21 mouse cellular contexts compared by ENCODE assay signal in genomic region chr4:137695300-137695699, GRCm38 (mm10). TPM values are rescaled to one million over a fixed set of nuclear protein-coding genes. Genes with fewer than 3 reads are reported as not detected.
DNase-seq lines count a peak whose midpoint lies in the region; ATAC-seq and TF ChIP-seq lines count a peak whose summit lies in the region.
"Had no signal": no experiment of that assay in that cellular context is flagged by ENCODE, and none has a peak within 500 bp of the region (broad histone marks: within the 10 kb centered on the region; RNA-seq: fewer than 3 reads in every experiment).

No protein-coding gene starts in this region.

- ATAC-seq in hindbrain, embryonic 15.5 days (ENCODE audit: low FRiP score, low read depth) = no peak
- no peak for ATAC-seq in hindbrain, embryonic 11.5 days (ENCODE audit: low FRiP score)
- peak; percentile 59 for ATAC-seq in lung, postnatal 0 days
- ATAC-seq in stomach, postnatal 0 days (ENCODE audit: low FRiP score, low TSS enrichment) = no peak
- ATAC-seq in forebrain, embryonic 14.5 days = no peak

- H3K27ac ChIP-seq in hindbrain, embryonic 15.5 days (replicated peaks) = peak overlapping the region; percentile 14; the same call in 1 of the 2 replicates
- no peak overlapping the region for H3K27ac ChIP-seq in hindbrain, embryonic 11.5 days (ENCODE audit: low read depth, low read length)
- peak overlapping the region; percentile 66; the same call in 1 of the 2 replicates for H3K27ac ChIP-seq in lung, postnatal 0 days (ENCODE audit: low read length)
- H3K27ac ChIP-seq in stomach, postnatal 0 days (replicated peaks) = peak overlapping the region; percentile 46
- no peak overlapping the region for H3K27ac ChIP-seq in forebrain, embryonic 14.5 days (ENCODE audit: low read depth, low read length)
- H3K27ac ChIP-seq: heart, adult 2 months; kidney, postnatal 0 days; liver, embryonic 13.5 days; midbrain, embryonic 12.5 days; neural tube, embryonic 12.5 days had no signal

- H3K9ac ChIP-seq in hindbrain, embryonic 15.5 days = no peak overlapping the region
- H3K9ac ChIP-seq in hindbrain, embryonic 11.5 days (ENCODE audit: low read depth, low read length) = no peak overlapping the region
- H3K9ac ChIP-seq in lung, postnatal 0 days (replicated peaks; ENCODE audit: low read depth) = no peak overlapping the region
- H3K9ac ChIP-seq in stomach, postnatal 0 days (ENCODE audit: low read length) = no peak overlapping the region
- H3K9ac ChIP-seq in forebrain, embryonic 14.5 days (ENCODE audit: low read length) = no peak overlapping the region
- H3K9ac ChIP-seq: liver, embryonic 13.5 days; midbrain, embryonic 12.5 days; neural tube, embryonic 12.5 days had no signal

- no peak for TF ChIP-seq POLR2A in lung, adult 2 months (IDR thresholded peaks at IDR 0.05; ENCODE audit: borderline replicate concordance, extremely low read depth, low read depth, low read length)

- DNase-seq in hindbrain, embryonic 11.5 days (ENCODE audit: low spot score) = no peak
- DNase-seq in lung, adult 2 months = peak; percentile 32
- DNase-seq in lung, postnatal 10 days = no peak
- peak; percentile 58 for DNase-seq in lung, postnatal 0 days (ENCODE audit: low spot score)
- no peak for DNase-seq in stomach, postnatal 0 days (ENCODE audit: low spot score)
- no peak for DNase-seq in left cerebral cortex, adult 9 months (ENCODE audit: low spot score in 2 of 2)
- DNase-seq in forebrain, embryonic 14.5 days (ENCODE audit: low spot score) = no peak
- DNase-seq: cerebellum, adult 11-12 months; cerebellum, postnatal 25 days; embryo, embryonic 11 days; gastrocnemius, postnatal 10 days; heart, postnatal 36 days; kidney, adult 18-20 months; layer of hippocampus, postnatal 36 days; liver, embryonic 13.5 days; thymus, adult 2 months had no signal

- no peaks in the 10 kb centered on the region for H3K9me3 ChIP-seq in hindbrain, embryonic 15.5 days
- no peaks in the 10 kb centered on the region for H3K9me3 ChIP-seq in hindbrain, embryonic 11.5 days (ENCODE audit: control insufficient read depth, low read length)
- H3K9me3 ChIP-seq in lung, postnatal 0 days (ENCODE audit: low read length) = no peaks in the 10 kb centered on the region
- H3K9me3 ChIP-seq in stomach, postnatal 0 days (ENCODE audit: control insufficient read depth, low read length) = no peaks in the 10 kb centered on the region
- H3K9me3 ChIP-seq in forebrain, embryonic 14.5 days (replicated peaks; ENCODE audit: control insufficient read depth, low read length) = no peaks in the 10 kb centered on the region
- H3K9me3 ChIP-seq: liver, embryonic 13.5 days; midbrain, embryonic 12.5 days; neural tube, embryonic 12.5 days had no signal

- WGBS in hindbrain, embryonic 15.5 days = 81% methylated on average over 8 of the region's 8 CpGs
- WGBS in hindbrain, embryonic 11.5 days = 86% methylated on average over 8 of the region's 8 CpGs
- 64% methylated on average over 8 of the region's 8 CpGs for WGBS in lung, adult 2 months
- 42% methylated on average over 8 of the region's 8 CpGs for WGBS in lung, postnatal 0 days
- WGBS in stomach, postnatal 0 days = 55% methylated on average over 8 of the region's 8 CpGs
- 81% methylated on average over 8 of the region's 8 CpGs for WGBS in forebrain, embryonic 14.5 days

- H3K36me3 ChIP-seq in hindbrain, embryonic 15.5 days = 0 out of 2 replicates have a peak, but pooled peaks cover 4% of the 10 kb centered on the region
- H3K36me3 ChIP-seq in hindbrain, embryonic 11.5 days (ENCODE audit: control insufficient read depth, insufficient read depth, low read length) = no peaks in the 10 kb centered on the region
- H3K36me3 ChIP-seq in lung, postnatal 0 days (ENCODE audit: insufficient read depth, low read length) = no peaks in the 10 kb centered on the region
- H3K36me3 ChIP-seq in stomach, postnatal 0 days (ENCODE audit: control insufficient read depth, insufficient read depth, low read length) = no peaks in the 10 kb centered on the region
- no peaks in the 10 kb centered on the region for H3K36me3 ChIP-seq in forebrain, embryonic 14.5 days (ENCODE audit: control insufficient read depth, insufficient read depth, low read length)
- H3K36me3 ChIP-seq: liver, embryonic 13.5 days; midbrain, embryonic 12.5 days; neural tube, embryonic 12.5 days had no signal

- H3K4me3 ChIP-seq in hindbrain, embryonic 15.5 days = no peak overlapping the region
- H3K4me3 ChIP-seq in hindbrain, embryonic 11.5 days (ENCODE audit: low read depth, low read length) = no peak overlapping the region
- H3K4me3 ChIP-seq in lung, adult 2 months (replicated peaks; ENCODE audit: extremely low read depth, low read depth, low read length) = no peak overlapping the region
- no peak overlapping the region for H3K4me3 ChIP-seq in lung, postnatal 0 days (ENCODE audit: low read depth, low read length)
- no peak overlapping the region for H3K4me3 ChIP-seq in stomach, postnatal 0 days (ENCODE audit: low read depth, low read length)
- no peak overlapping the region for H3K4me3 ChIP-seq in forebrain, embryonic 14.5 days (ENCODE audit: low read depth, low read length)
- H3K4me3 ChIP-seq: heart, adult 2 months; liver, embryonic 13.5 days; midbrain, embryonic 12.5 days; neural tube, embryonic 12.5 days had no signal

- H3K4me2 ChIP-seq in hindbrain, embryonic 15.5 days = no peak overlapping the region
- no peak overlapping the region for H3K4me2 ChIP-seq in hindbrain, embryonic 11.5 days (replicated peaks; ENCODE audit: low read depth, low read length)
- no peak overlapping the region for H3K4me2 ChIP-seq in lung, postnatal 0 days (replicated peaks; ENCODE audit: low read depth, low read length)
- no peak overlapping the region for H3K4me2 ChIP-seq in stomach, postnatal 0 days (replicated peaks; ENCODE audit: low read depth)
- H3K4me2 ChIP-seq in forebrain, embryonic 14.5 days (ENCODE audit: low read length) = no peak overlapping the region
- H3K4me2 ChIP-seq: liver, embryonic 13.5 days; midbrain, embryonic 12.5 days; neural tube, embryonic 12.5 days had no signal

- no peak for TF ChIP-seq CTCF in lung, adult 2 months (IDR thresholded peaks at IDR 0.05; ENCODE audit: insufficient read depth, low read length)
- TF ChIP-seq CTCF in lung, postnatal 0 days (IDR thresholded peaks at IDR 0.05) = no peak
- no peak for TF ChIP-seq CTCF in stomach, postnatal 0 days (IDR thresholded peaks at IDR 0.05; ENCODE audit: low read depth)

- H3K27me3 ChIP-seq in hindbrain, embryonic 15.5 days = no peaks in the 10 kb centered on the region
- no peaks in the 10 kb centered on the region for H3K27me3 ChIP-seq in hindbrain, embryonic 11.5 days (ENCODE audit: control insufficient read depth, insufficient read depth, low read length)
- no peaks in the 10 kb centered on the region for H3K27me3 ChIP-seq in lung, postnatal 0 days (replicated peaks; ENCODE audit: insufficient read depth, low read length)
- no peaks in the 10 kb centered on the region for H3K27me3 ChIP-seq in stomach, postnatal 0 days (ENCODE audit: control insufficient read depth, insufficient read depth, low read length)
- H3K27me3 ChIP-seq in forebrain, embryonic 14.5 days (replicated peaks; ENCODE audit: control insufficient read depth, insufficient read depth, low read length) = no peaks in the 10 kb centered on the region
- H3K27me3 ChIP-seq: midbrain, embryonic 12.5 days; neural tube, embryonic 12.5 days had no signal

- peak; percentile 77; the same call in 1 of the 2 replicates for TF ChIP-seq EP300 in lung, postnatal 0 days (IDR thresholded peaks at IDR 0.05)
- TF ChIP-seq EP300 in stomach, postnatal 0 days (optimal IDR thresholded peaks at IDR 0.05) = no peak

- H3K4me1 ChIP-seq in hindbrain, embryonic 15.5 days (replicated peaks) = peaks cover 36% of the 10 kb centered on the region
- no peaks in the 10 kb centered on the region for H3K4me1 ChIP-seq in hindbrain, embryonic 11.5 days (replicated peaks; ENCODE audit: control insufficient read depth, insufficient read depth, low read length)
- H3K4me1 ChIP-seq in lung, adult 2 months (ENCODE audit: control insufficient read depth, insufficient read depth, low read length) = no peaks in the 10 kb centered on the region; the same call in 1 of the 2 replicates
- H3K4me1 ChIP-seq in lung, postnatal 0 days (ENCODE audit: insufficient read depth, low read depth, low read length) = no peaks in the 10 kb centered on the region; the same call in 1 of the 2 replicates
- no peaks in the 10 kb centered on the region for H3K4me1 ChIP-seq in stomach, postnatal 0 days (replicated peaks; ENCODE audit: control insufficient read depth, insufficient read depth)
- H3K4me1 ChIP-seq in forebrain, embryonic 14.5 days (ENCODE audit: control insufficient read depth, insufficient read depth, low read length) = peaks cover 6% of the 10 kb centered on the region

RNA-seq across cellular contexts. Expression of gene Rap1gap, which starts 30.8 kb away (rescaled TPM):
- 93.2 and 99.6 TPM in 2 replicates for polyA plus RNA-seq in hindbrain, embryonic 15.5 days (2015; fragmentation: Nextera tagmentation; extraction: Ambion mirVana)
- polyA plus RNA-seq in hindbrain, embryonic 11.5 days (2014; fragmentation: Nextera tagmentation; extraction: Ambion mirVana) = 8.5 and 9.1 TPM in 2 replicates
- 68.3 and 101 TPM in 2 replicates for polyA plus RNA-seq in lung, adult 2 months (2012; rRNA removed)
- polyA plus RNA-seq in lung, postnatal 0 days (2015; fragmentation: Nextera tagmentation; extraction: Ambion mirVana) = 34.9 and 48.8 TPM in 2 replicates
- 70.1 and 73.0 TPM in 2 replicates for polyA plus RNA-seq in stomach, postnatal 0 days (2015; fragmentation: Nextera tagmentation; extraction: Ambion mirVana)
- polyA plus RNA-seq in forebrain, embryonic 14.5 days (2014; fragmentation: Nextera tagmentation; extraction: Ambion mirVana) = 25.5 and 32.7 TPM in 2 replicates

Comparison
In these comparisons a context has a peak if more than half of its experiments do, and no peak if none do; other contexts are left out.
1. H3K27ac ChIP-seq: peak in hindbrain, embryonic 15.5 days (single experiment), lung, postnatal 0 days (single experiment) and stomach, postnatal 0 days (single experiment); none in hindbrain, embryonic 11.5 days (single experiment) and forebrain, embryonic 14.5 days (single experiment).
2. DNase-seq: peak in lung, adult 2 months (single experiment) and lung, postnatal 0 days (single experiment); none in hindbrain, embryonic 11.5 days (single experiment), lung, postnatal 10 days (single experiment), stomach, postnatal 0 days (single experiment), left cerebral cortex, adult 9 months (0 of 2) and forebrain, embryonic 14.5 days (single experiment).